Mouse (Mus musculus) liver, postnatal 0 days (tissue): ENCODE measurements around the gene Thrsp.

Experiments
- CTCF ChIP-seq: sonication (generic); IDR thresholded peaks from 2 replicates; pipeline ENCODE4 v1.5.1; 2016; ENCODE audit warnings: antibody characterized with exemption, low read depth
- EP300 ChIP-seq: IDR thresholded peaks from 2 replicates; pipeline ENCODE4 v1.6.1; 2016; ENCODE audit warnings: antibody characterized with exemption, low read depth, mild to moderate bottlenecking

GRCm38 (mm10) chr7:97420958-97421651 is 3.6 kb upstream of the Thrsp start:
- TF ChIP-seq CTCF = no peak
- no peak for TF ChIP-seq EP300
